Mouse (Mus musculus): ENCODE measurements around the gene Pinlyp.

Gene Pinlyp

GRCm38 (mm10) chr7:24561450-24561849, 15.5 kb upstream of the Pinlyp start:
- no peak for DNase-seq

DNA sequence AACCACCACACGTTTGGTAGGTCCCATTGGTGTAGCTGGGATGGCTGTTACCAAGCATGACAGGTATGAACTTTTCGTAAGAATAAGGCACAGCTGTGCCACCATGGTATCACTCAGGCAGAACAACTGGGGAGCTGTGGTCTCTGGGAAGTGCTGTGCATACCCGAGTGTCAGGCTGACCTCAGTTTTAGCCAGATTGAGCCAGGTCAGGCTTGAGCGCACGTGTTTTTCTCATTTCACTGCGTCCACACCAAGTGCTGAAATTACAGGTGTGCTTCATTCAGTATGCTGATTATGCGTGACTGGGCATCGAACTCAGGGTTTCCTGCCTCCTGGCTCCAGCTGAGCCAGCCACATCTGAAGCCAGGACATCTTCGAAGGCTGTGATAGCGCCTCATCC, 9.9 kb upstream of the Pinlyp start:
- no peak for DNase-seq

- DNase-seq, result no peak
These were observed 6.3 kb upstream of the Pinlyp start for GRCm38 (mm10) chr7:24551985-24552759.

- DNase-seq, result no peak
These were observed 1.7 kb upstream of the Pinlyp start for GRCm38 (mm10) chr7:24547534-24548036.

- peak; percentile 100 for DNase-seq
These were observed 894 bp upstream of the Pinlyp start for GRCm38 (mm10) chr7:24546634-24547389.

- DNase-seq, result no peak
These were observed 1.4 kb downstream of the Pinlyp start for GRCm38 (mm10) chr7:24544506-24544905.

GRCm38 (mm10) chr7:24539686-24540085, 6.2 kb downstream of the Pinlyp start:
- DNase-seq, result no peak

DNA sequence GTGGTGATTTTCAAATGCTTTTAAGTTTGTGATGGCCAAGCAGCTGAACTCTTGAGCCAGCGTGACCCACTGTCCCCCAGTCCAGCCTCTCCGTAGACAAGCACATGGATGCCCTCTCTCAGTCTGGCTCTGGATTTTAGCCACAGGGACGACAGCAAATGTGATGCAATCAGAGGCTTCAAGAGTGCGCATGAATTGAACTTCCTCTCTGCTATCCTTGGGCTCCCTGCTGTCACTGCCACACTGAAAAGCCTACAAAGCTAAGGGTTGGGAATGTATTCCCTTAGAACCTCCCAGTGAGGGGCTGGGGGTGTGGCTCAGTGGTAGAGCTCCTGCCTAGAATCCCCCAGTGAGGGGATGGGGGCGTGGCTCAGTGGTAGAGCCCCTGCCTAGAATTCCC, 7.2 kb downstream of the Pinlyp start:
- DNase-seq, result no peak

DNA sequence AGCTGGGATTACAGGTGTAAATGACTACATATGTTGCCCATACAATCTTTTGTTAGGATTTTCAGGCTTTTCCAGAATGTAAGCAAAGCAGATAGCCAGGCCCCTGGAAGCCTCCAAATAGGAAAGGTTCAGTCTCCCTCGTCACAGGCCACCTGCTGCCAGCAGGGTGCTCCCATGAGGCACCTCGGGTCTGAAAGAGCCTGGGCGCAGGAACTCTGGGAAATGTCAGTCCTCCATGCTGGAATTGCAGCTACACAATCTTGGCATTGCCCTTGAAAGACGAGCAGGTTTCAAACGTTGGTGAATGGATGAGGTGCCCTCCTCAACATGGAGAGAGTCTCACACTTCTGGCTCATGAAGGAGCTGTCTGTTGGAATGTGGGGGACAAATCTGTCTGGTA, 7.8 kb downstream of the Pinlyp start:
- peak; percentile 44 for DNase-seq

DNA sequence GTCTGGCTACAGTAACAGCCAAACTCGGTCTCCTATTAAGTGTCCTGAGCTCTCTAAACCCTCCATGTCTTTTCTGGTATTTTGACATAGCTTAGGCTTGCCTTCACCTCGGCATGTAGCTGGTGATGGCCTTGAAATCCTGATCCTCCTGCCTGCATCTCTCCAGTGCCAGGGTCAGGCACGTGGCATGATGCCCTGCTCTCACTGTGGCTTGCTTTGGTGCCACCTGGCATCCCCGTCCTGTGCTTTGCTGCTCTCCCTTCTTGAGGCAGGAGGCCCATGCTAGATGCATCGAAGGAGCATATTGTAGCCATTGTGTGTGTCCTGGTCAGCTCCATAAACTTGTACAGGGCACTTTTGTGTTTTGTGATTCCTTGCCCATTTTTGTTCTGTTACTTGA, 8.3 kb downstream of the Pinlyp start:
- no peak for DNase-seq

GRCm38 (mm10) chr7:24537081-24537480, 8.8 kb downstream of the Pinlyp start:
- no peak for DNase-seq

GRCm38 (mm10) chr7:24534301-24534700, 11.6 kb downstream of the Pinlyp start:
- no peak for DNase-seq

GRCm38 (mm10) chr7:24533806-24534205, 12.1 kb downstream of the Pinlyp start:
- DNase-seq, result no peak

- DNase-seq, result no peak
These were observed 12.8 kb downstream of the Pinlyp start for GRCm38 (mm10) chr7:24533031-24533571.

DNA sequence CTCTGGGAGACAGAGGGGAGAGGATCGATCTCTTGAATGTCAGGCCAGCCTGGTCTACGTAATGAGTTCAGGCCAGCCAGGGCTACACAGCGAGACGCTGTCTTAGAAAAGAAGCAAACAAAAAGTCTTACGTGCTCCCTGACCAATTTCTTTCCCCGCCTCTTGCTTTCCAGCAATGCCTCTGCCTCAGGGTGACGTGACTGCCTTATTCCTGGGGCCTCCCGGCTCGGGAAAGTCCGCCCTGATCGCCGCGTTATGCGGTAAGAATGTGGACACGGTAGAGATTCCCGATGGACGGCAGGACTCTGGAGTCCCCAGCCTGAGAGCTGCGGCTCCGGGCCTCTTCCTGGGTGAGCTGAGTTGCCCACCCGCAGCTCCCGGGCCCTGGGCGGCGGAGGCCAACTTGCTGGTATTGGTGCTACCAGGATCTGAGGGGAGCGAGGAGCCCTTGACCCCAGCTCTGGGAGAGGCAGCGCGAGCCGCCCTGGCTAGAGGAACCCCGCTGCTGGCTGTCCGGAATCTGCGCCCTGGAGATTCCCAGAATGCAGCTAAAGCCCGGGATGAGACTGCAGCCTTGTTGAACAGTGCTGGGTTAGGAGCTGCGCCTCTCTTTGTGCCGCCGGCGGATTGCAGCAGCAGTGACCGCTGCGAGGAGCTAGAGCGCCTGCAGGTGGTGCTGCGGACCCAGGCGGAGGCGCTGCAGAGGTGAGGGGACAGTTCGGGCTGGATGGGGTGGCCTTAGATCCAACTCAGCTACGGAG, 14.5 kb downstream of the Pinlyp start:
- peak; percentile 69 for DNase-seq

DNA sequence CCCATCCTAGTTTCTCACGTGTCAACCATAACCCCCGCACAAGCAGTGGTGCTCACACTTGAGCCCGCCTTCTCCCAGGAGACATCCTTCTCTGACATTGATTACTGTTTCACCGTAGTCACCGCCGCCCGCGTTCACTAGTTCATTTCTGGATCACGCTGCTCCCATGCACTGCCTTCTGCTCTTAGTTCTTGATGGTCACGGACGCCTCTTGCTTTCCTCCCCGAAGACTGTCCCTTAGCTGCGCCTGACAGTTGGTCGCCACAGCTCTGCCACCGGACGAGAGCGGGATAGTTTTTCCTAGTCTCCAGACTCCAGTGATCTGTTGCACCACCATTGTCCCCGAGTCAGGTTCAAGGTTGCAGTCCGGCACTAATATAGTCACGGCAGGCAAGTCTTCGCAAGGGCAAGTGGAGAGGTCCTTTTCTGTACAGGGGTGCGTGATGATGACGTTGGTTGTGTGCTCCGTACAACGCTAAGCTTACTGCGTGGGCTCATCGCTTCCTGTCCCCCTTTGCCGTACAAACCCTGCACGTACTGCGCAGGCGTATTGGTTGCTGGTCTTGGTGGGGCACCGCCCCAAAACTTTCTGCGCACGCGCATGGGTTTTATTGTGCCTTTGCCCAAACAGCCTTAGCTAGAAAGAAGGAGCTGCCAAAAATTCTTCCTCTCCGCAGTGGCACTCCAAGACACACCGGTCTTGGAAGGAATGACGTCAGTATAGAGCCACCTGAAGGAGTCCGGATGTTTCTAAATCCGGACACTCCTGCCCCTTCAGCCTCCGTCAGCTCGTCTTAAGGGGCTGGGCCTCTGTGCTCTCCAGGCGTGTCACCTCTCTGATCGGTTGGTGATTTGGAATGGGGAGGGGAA, 15.6 kb downstream of the Pinlyp start, which contains the start of gene Irgq:
Irgq (plus strand) TSS at position 628 of the 870 bp plus-strand sequence.
- peak; percentile 99 for DNase-seq

DNA sequence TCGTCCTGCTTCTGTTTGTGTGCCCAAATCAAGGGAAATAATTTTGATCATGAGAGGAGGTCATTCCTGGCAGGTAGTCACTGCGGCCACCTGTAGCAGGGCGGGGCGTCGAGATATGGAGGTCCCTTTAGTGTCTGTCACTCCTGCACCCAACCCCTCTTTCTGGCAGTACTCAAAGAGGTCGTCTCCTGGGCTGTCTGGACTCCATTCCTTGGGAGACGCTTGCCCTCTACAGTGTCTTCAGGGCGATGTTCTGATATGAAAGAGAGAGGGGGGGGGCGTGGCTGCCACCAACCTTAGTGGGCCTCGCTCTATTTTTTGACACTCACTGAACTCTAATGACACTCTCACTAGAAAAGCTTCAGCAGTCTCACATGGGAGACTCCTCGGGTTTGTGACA, 16.3 kb downstream of the Pinlyp start:
- no peak for DNase-seq

- no peak for DNase-seq
These were observed 17.1 kb downstream of the Pinlyp start for GRCm38 (mm10) chr7:24528861-24529260.

- DNase-seq, result peak; percentile 31
These were observed 20.1 kb downstream of the Pinlyp start for GRCm38 (mm10) chr7:24525686-24526420.

DNA sequence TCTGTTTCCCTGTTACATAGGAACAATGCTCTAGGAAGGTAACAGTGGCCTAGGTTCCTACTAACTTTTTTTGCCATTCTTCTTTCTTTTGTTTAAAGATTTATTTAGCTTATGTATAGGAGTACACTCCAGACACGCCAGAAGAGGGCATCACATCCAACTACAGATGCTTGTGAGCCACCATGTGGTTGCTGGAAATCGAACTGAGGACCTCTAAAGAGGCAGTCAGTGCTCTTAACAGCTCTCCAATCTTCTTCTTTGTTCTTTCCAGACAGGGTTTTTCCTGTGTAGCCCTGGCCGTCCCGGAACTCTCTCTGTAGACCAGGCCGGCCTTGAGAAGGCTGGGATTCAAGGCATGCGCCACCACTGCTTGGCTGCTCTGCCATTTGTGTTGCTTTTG, 20.9 kb downstream of the Pinlyp start:
- DNase-seq, result no peak

GRCm38 (mm10) chr7:24523723-24524122, 22.2 kb downstream of the Pinlyp start:
- no peak for DNase-seq
